ENCODE assay signal across 24 mouse cellular contexts in genomic region chr2:29831106-29831505, GRCm38 (mm10). TPM values are rescaled to one million over a fixed set of nuclear protein-coding genes. Genes with fewer than 3 reads are reported as not detected.
A peak's percentile ranks its signal among the peaks of the same experiment; 100 is the strongest.
DNase-seq lines count a peak whose midpoint lies in the region; ATAC-seq and TF ChIP-seq lines count a peak whose summit lies in the region.
"Had no signal": no experiment of that assay in that cellular context is flagged by ENCODE, and none has a peak within 500 bp of the region (broad histone marks: within the 10 kb centered on the region; RNA-seq: fewer than 3 reads in every experiment).

No protein-coding gene starts in this region.

- ATAC-seq in hindbrain, embryonic 12.5 days (ENCODE audit: low FRiP score), result no peak
- no peak for ATAC-seq in hindbrain, embryonic 13.5 days (ENCODE audit: low FRiP score)
- ATAC-seq: activated CD4-positive, CD25-positive, alpha-beta regulatory T cell, adult 4 months; forebrain, embryonic 16.5 days; intestine, postnatal 0 days had no signal

- H3K27ac ChIP-seq in hindbrain, embryonic 12.5 days, result no peak overlapping the region
- H3K27ac ChIP-seq in hindbrain, embryonic 13.5 days, result no peak overlapping the region
- peak overlapping the region; percentile 71; the same call in 1 of the 2 replicates for H3K27ac ChIP-seq in left cerebral cortex, adult 2 months
- H3K27ac ChIP-seq: forebrain, embryonic 10.5 days; liver, embryonic 13.5 days had no signal

- H3K27me3 ChIP-seq in hindbrain, embryonic 12.5 days, result no peaks in the 10 kb centered on the region
- no peaks in the 10 kb centered on the region for H3K27me3 ChIP-seq in hindbrain, embryonic 13.5 days
- H3K27me3 ChIP-seq: liver, embryonic 13.5 days had no signal

- peaks cover 11% of the 10 kb centered on the region for H3K36me3 ChIP-seq in hindbrain, embryonic 12.5 days
- H3K36me3 ChIP-seq in hindbrain, embryonic 13.5 days, result peaks cover 12% of the 10 kb centered on the region

- no peak overlapping the region for H3K4me3 ChIP-seq in hindbrain, embryonic 12.5 days
- no peak overlapping the region for H3K4me3 ChIP-seq in hindbrain, embryonic 13.5 days
- H3K4me3 ChIP-seq in left cerebral cortex, adult 2 months, result no peak overlapping the region
- H3K4me3 ChIP-seq: forebrain, embryonic 10.5 days; liver, embryonic 13.5 days had no signal

- intact Hi-C loops in left cerebral cortex, adult 2 months (cut with DNase I), result no loop called here

- H3K9ac ChIP-seq in hindbrain, embryonic 12.5 days, result 0 out of 2 replicates have a peak overlapping the region, but pooled peaks have one; percentile 18
- H3K9ac ChIP-seq in hindbrain, embryonic 13.5 days, result no peak overlapping the region
- H3K9ac ChIP-seq: liver, embryonic 13.5 days had no signal

- peak in 1 of 2 experiments; percentile 35 for DNase-seq in left cerebral cortex, adult 2 months (ENCODE audit: extremely low spot score in 1 of 2, low spot score in 2 of 2)
- no peak for DNase-seq in left cerebral cortex, adult 18-20 months (ENCODE audit: low spot score in 2 of 2)
- DNase-seq in brain, adult 2 months (ENCODE audit: low read depth, low spot score), result peak; percentile 96
- DNase-seq in layer of hippocampus, postnatal 36 days, result peak; percentile 56 to 60
- DNase-seq in Muller cell, postnatal 12 days (ENCODE audit: inconsistent ontology term), result no peak
- DNase-seq: adrenal gland, postnatal 10 days; cerebellum, adult 9-10 months; gastrocnemius, postnatal 14 days; heart, adult 18-20 months; kidney, postnatal 25 days; liver, embryonic 13.5 days; lung, adult 2 months; lung, postnatal 14 days; right cerebral cortex, postnatal 4 days; thymus, postnatal 25 days had no signal

- peaks cover 28% of the 10 kb centered on the region for H3K4me1 ChIP-seq in hindbrain, embryonic 12.5 days
- peaks cover 32% of the 10 kb centered on the region for H3K4me1 ChIP-seq in hindbrain, embryonic 13.5 days (replicated peaks)

- H3K4me2 ChIP-seq in hindbrain, embryonic 12.5 days (replicated peaks), result no peak overlapping the region
- H3K4me2 ChIP-seq in hindbrain, embryonic 13.5 days, result no peak overlapping the region
- H3K4me2 ChIP-seq: liver, embryonic 13.5 days; midbrain, embryonic 11.5 days had no signal

- H3K9me3 ChIP-seq in hindbrain, embryonic 12.5 days (replicated peaks), result no peaks in the 10 kb centered on the region
- H3K9me3 ChIP-seq in hindbrain, embryonic 13.5 days, result no peaks in the 10 kb centered on the region
- H3K9me3 ChIP-seq: forebrain, embryonic 10.5 days; G1E; liver, embryonic 13.5 days had no signal

- TF ChIP-seq CTCF in left cerebral cortex, adult 2 months (IDR thresholded peaks at IDR 0.05), result no peak

- 93% methylated on average over 4 of the region's 4 CpGs for WGBS in hindbrain, embryonic 12.5 days
- 87% methylated on average over 4 of the region's 4 CpGs for WGBS in hindbrain, embryonic 13.5 days

RNA-seq across cellular contexts. Expression of gene Urm1, which starts 11.2 kb away (rescaled TPM):
- 16.4 and 19.5 TPM in 2 replicates for polyA plus RNA-seq in hindbrain, embryonic 12.5 days (2016; fragmentation: Nextera tagmentation; extraction: Ambion mirVana)
- polyA plus RNA-seq in hindbrain, embryonic 13.5 days (2015; fragmentation: Nextera tagmentation; extraction: Ambion mirVana), result 23.5 and 26.8 TPM in 2 replicates
- 10 to 100 TPM; 48.4 to 50.0 TPM for total RNA-seq in left cerebral cortex, adult 2 months (2021)
- total RNA-seq in left cerebral cortex, adult 18-20 months (2021), result 10 to 100 TPM; 48.1 to 49.6 TPM
- total RNA-seq in layer of hippocampus, postnatal 36 days (2021), result 10 to 100 TPM; 36.6 to 49.5 TPM

RNA-seq across cellular contexts. Expression of gene Slc27a4, which starts 28.7 kb away (rescaled TPM):
- 28.3 and 29.3 TPM in 2 replicates for polyA plus RNA-seq in hindbrain, embryonic 12.5 days (2016; fragmentation: Nextera tagmentation; extraction: Ambion mirVana)
- polyA plus RNA-seq in hindbrain, embryonic 13.5 days (2015; fragmentation: Nextera tagmentation; extraction: Ambion mirVana), result 32.6 and 33.4 TPM in 2 replicates
- total RNA-seq in left cerebral cortex, adult 2 months (2021), result 10 to 100 TPM; 74.7 to 80.7 TPM
- total RNA-seq in left cerebral cortex, adult 18-20 months (2021), result 10 to 100 TPM; 72.1 to 75.8 TPM
- total RNA-seq in layer of hippocampus, postnatal 36 days (2021), result 10 to 100 TPM; 69.6 to 70.5 TPM

RNA-seq across cellular contexts. Expression of gene Cercam, which starts 37.9 kb away (rescaled TPM):
- 28.5 and 30.2 TPM in 2 replicates for polyA plus RNA-seq in hindbrain, embryonic 12.5 days (2016; fragmentation: Nextera tagmentation; extraction: Ambion mirVana)
- polyA plus RNA-seq in hindbrain, embryonic 13.5 days (2015; fragmentation: Nextera tagmentation; extraction: Ambion mirVana), result 23.8 and 24.9 TPM in 2 replicates
- total RNA-seq in left cerebral cortex, adult 2 months (2021), result 1 to 10 TPM; 5.9 to 8.6 TPM
- 1 to 10 TPM; 7.4 to 9.9 TPM for total RNA-seq in left cerebral cortex, adult 18-20 months (2021)
- total RNA-seq in layer of hippocampus, postnatal 36 days (2021), result 1 to 10 TPM; 6.6 to 7.7 TPM

RNA-seq across cellular contexts. Expression of gene Trub2, which starts 42.8 kb away (rescaled TPM):
- 43.1 and 43.3 TPM in 2 replicates for polyA plus RNA-seq in hindbrain, embryonic 12.5 days (2016; fragmentation: Nextera tagmentation; extraction: Ambion mirVana)
- polyA plus RNA-seq in hindbrain, embryonic 13.5 days (2015; fragmentation: Nextera tagmentation; extraction: Ambion mirVana), result 40.0 and 43.0 TPM in 2 replicates
- 10 to 100 TPM; 40.9 to 50.4 TPM for total RNA-seq in left cerebral cortex, adult 2 months (2021)
- total RNA-seq in left cerebral cortex, adult 18-20 months (2021), result 10 to 100 TPM; 39.3 to 39.5 TPM
- total RNA-seq in layer of hippocampus, postnatal 36 days (2021), result 10 to 100 TPM; 39.9 to 46.6 TPM

RNA-seq across cellular contexts. Expression of gene Coq4, which starts 43.8 kb away (rescaled TPM):
- polyA plus RNA-seq in hindbrain, embryonic 12.5 days (2016; fragmentation: Nextera tagmentation; extraction: Ambion mirVana), result 33.1 and 36.8 TPM in 2 replicates
- polyA plus RNA-seq in hindbrain, embryonic 13.5 days (2015; fragmentation: Nextera tagmentation; extraction: Ambion mirVana), result 33.4 and 34.5 TPM in 2 replicates
- 10 to 100 TPM; 28.8 to 30.1 TPM for total RNA-seq in left cerebral cortex, adult 2 months (2021)
- total RNA-seq in left cerebral cortex, adult 18-20 months (2021), result 10 to 100 TPM; 26.5 to 27.9 TPM
- total RNA-seq in layer of hippocampus, postnatal 36 days (2021), result 10 to 100 TPM; 23.3 to 28.9 TPM
- total RNA-seq: monocyte, adult 5-6 weeks had no signal

Comparison
In these comparisons a context has a peak if more than half of its experiments do, and no peak if none do; other contexts are left out.
1. DNase-seq: peak in brain, adult 2 months (single experiment) and layer of hippocampus, postnatal 36 days (2 of 2); none in left cerebral cortex, adult 18-20 months (0 of 2) and Muller cell, postnatal 12 days (single experiment).